Mouse (Mus musculus) liver, adult (tissue): Measurements from ENCODE around the gene Wbp2nl.

Experiments used
- GATA4 ChIP-seq: IDR thresholded peaks from 2 replicates; pipeline ENCODE4 v1.6.1; 2014; ENCODE audit warnings: mild to moderate bottlenecking, low read length; ENCODE audit not compliant: insufficient replicate concordance

Gene Wbp2nl

GRCm38 (mm10) chr15:82298764-82299561, at the start of gene Wbp2nl:
Gene Wbp2nl (plus strand): TSS chr15:82298954.
- TF ChIP-seq GATA4: no peak

GRCm38 (mm10) chr15:82251579-82251978, 47.2 kb upstream of the Wbp2nl start:
- TF ChIP-seq GATA4: no peak

- no peak for TF ChIP-seq GATA4
Observed at GRCm38 (mm10) chr15:82252097-82252496, 46.7 kb upstream of the Wbp2nl start, which contains the start of gene 1500009C09Rik. Gene 1500009C09Rik (plus strand): TSS chr15:82252397.

DNA sequence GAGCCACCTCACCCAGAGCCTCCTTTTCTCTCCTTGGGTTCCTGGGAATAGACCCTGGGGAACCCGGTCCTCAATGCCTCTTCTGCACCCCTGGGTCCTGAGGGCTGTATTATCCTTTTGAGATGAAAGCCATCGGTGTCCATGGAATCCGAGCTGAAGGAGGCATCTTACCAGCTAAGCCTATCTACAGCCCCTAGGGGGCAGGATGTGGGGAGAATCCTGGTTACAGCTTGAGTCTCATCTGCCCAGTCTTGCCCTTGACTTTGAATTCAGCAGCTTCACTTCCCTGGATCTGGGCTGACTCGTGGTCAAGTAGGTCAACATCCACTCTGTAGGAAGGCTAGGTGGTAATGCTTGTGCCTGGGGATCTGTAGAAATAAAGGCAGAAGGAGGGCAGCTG, 43.5 kb upstream of the Wbp2nl start:
- no peak for TF ChIP-seq GATA4

DNA sequence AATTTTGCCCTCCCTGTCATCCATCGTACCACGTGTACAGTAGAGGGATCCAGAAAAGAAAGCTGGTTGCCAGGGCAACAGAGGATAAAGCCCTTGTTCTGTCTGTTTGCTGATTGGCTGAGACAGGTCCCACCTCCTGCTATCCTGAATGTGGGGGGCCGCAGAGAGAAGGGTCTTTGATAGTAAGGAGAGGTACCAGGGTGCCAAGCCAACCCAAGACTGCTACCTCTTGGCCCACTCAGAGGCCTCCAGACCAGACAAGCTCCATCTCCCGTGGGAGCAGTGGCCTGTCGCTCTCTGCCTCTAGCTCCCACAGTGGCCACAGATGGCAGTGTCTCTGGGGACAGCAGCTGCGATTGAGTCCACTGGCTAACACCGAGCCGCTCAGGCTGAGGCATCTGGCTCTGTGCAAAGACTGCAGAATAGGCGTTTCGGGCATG, 42.8 kb upstream of the Wbp2nl start:
- TF ChIP-seq GATA4: no peak

GRCm38 (mm10) chr15:82259510-82259909, 39.2 kb upstream of the Wbp2nl start:
- TF ChIP-seq GATA4: no peak

- TF ChIP-seq GATA4: no peak
Observed at GRCm38 (mm10) chr15:82266356-82266755, 32.4 kb upstream of the Wbp2nl start.

GRCm38 (mm10) chr15:82268185-82268584, 30.6 kb upstream of the Wbp2nl start:
- TF ChIP-seq GATA4: no peak

GRCm38 (mm10) chr15:82268783-82269182, 30.0 kb upstream of the Wbp2nl start:
- TF ChIP-seq GATA4: no peak

DNA sequence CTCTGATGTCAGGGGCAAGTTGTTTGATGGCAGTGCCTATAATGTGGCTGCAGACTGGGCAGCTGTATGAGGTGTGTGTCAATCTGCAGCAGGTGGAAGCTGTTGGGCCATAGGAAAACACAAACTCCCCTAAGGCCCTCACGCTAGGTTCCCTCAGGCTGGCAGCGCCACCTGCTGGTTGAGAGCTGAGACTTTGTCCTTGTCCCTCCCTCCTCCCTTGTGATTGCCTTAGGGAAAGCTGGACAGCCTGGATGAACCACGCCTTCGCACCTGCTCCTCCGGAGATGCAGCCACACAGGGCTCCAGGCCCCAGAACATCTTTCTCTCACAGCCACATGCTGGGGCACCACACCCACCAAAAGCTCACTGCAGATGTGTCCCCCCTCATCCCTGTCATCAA, 27.6 kb upstream of the Wbp2nl start:
- TF ChIP-seq GATA4: no peak

DNA sequence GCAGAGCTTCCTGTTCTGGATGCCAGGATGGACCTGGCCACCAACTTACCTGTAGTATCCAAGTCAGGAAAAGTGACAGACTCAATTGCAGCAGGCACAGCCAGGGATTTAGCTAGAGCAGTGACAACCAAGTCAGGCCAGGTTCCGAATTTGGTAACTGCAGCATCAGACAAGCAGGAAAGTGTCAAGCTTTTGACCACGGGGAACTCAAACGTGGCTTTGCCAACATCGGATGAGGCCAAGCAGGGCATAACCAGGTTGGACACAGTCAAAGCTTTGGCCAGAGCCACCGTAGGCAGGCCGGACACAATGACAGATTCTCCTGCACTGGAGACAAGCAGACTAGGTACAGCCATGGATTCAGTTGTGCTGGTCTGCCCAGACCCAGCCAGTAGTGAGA, 26.5 kb upstream of the Wbp2nl start:
- no peak for TF ChIP-seq GATA4

DNA sequence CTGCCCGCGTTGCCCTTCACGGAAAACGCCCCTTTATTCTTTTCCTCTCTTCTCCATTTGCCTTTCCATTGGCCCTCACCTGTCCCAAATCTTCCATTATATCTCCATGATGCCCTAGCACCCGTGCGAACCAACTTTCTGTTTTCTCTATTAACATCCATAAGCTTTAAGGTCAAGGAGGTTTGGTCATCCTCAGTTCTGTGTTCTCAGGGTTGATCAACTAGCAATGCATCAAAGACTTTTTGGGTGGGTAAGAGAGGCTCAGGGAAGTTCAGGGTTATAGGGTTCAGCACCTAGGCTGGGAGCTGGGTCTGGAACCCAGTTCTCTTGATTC, 24.2 kb upstream of the Wbp2nl start, which contains the start of gene Sept3:
TSS of gene Sept3 (plus strand) at position 301 of the 334 bp plus-strand sequence.
- TF ChIP-seq GATA4: no peak

- no peak for TF ChIP-seq GATA4
Observed at GRCm38 (mm10) chr15:82274927-82275901, 23.5 kb upstream of the Wbp2nl start.

DNA sequence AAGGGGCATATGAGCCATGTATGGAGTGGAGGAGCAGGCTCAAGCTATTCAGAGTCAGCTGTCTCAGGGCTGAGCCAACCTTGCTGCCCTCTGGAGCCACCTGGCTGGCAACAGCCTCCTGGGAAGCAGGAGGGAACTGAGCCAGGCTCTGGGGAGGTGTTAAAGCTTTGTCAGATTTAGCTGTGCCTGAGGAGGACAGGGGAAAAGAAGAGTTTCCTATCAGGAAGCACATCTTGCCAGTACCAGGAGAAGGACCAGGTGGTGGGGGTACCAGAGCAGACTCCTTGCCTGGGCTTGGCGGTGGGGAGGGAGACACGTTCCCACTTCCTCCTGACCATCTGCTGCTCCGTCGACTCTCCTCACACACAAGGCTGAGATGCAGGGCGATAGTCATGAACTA, 21.2 kb upstream of the Wbp2nl start:
- no peak for TF ChIP-seq GATA4

GRCm38 (mm10) chr15:82280638-82281037, 18.1 kb upstream of the Wbp2nl start:
- no peak for TF ChIP-seq GATA4

DNA sequence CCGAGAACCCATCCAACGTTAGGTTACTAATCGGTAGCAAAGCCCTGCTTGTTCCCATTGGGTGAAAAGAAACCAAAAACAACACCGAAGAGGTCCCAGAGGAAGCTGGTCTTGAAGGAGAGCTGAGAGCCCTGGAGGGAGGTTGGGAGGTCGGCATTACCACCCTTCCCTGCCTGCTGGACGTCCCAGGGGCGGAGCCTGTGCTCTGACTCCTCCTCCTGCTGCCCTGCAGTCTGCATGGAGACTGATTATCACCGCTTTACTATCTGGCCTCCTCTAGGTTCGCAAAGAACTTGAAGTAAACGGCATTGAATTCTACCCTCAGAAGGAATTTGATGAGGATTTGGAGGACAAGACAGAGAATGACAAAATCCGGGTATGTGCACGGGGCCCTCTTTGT, 12.6 kb upstream of the Wbp2nl start:
- no peak for TF ChIP-seq GATA4
